Mouse (Mus musculus) bone marrow macrophage, adult 2 months (primary cell): Measurements from ENCODE around the gene Tcf7l1.

ENCODE experiments used
- CTCF ChIP-seq: IDR thresholded peaks from 2 replicates; pipeline ENCODE4 v1.5.1; 2012; ENCODE audit warnings: low read depth, mild to moderate bottlenecking, low read length, moderate library complexity
- POLR2A ChIP-seq: IDR thresholded peaks from 2 replicates; pipeline ENCODE4 v1.6.1; 2012; ENCODE audit warnings: mild to moderate bottlenecking, low read depth, low read length, borderline replicate concordance

DNA sequence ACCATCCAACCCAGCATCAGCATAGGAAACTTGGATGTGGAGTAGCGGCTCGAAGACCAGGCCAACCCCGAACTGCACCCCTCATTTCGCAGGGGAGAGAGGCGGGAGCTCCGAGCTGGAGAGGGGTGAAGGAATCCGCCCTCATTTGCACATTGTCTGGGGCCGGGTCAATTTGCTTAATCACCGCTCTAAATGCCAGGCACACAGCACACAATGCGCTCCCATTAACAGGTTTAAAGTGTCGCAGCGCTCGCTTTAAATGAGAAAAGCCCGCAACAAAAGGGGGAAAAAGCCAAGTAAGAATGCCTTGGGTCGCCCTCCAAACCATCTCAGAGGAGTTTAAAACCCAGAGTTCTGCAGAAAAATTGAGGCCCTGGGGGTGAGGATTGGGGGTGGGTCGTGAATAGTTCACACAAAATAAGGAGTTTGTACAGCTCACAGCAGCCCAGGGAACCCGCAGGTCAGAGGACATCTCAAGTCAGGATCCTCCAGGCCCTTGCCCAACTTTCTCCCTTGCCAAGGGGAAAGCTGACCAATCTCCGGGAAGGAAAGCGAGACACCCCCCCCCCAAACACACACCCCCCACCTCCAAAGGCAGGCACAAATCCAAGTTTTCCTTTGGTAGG is 1.6 kb downstream of the Tcf7l1 start:
- no peak for TF ChIP-seq CTCF
- no peak for TF ChIP-seq POLR2A
